Mouse (Mus musculus) adrenal gland, adult 8-10 months (tissue): ENCODE data around the gene Cox18. TPM values are rescaled to one million over a fixed set of nuclear protein-coding genes. Genes with fewer than 3 reads are reported as not detected.

ENCODE experiments used
- total RNA-seq, 4 experiments: library from RNA; stranded (reverse); gene quantifications; 2 replicates each; pipeline ENCODE4 v1.2.4; 2022

The Cox18 gene
- total RNA-seq, 4 experiments from 2014 or later: 25.3 to 52.1 (median 38.0) TPM

Other genes starting within 250 kb of the Cox18 start
- 100 to 1,000 TPM in 2 of 4 experiments, 10 to 100 TPM in 2; 87.8 to 118 (median 94.8) TPM for gene Ankrd17, start 142.6 kb upstream of the Cox18 start, total RNA-seq
- gene Gm9958, start 143.2 kb upstream of the Cox18 start, total RNA-seq: 1 to 10 TPM; 3.5 to 4.9 (median 3.9) TPM
- 10 to 100 TPM in 2 of 4 experiments, 1 to 10 TPM in 2; 1.6 to 22.6 (median 9.2) TPM for gene Alb, start 236.9 kb upstream of the Cox18 start, total RNA-seq